Mouse (Mus musculus): ENCODE measurements around the gene Sinhcaf.
"Not testable (repeated sequence)": the region's sequence is repeated elsewhere in the genome, so short reads cannot be mapped to it uniquely, and the experiment has no call there.

Sinhcaf gene

DNA sequence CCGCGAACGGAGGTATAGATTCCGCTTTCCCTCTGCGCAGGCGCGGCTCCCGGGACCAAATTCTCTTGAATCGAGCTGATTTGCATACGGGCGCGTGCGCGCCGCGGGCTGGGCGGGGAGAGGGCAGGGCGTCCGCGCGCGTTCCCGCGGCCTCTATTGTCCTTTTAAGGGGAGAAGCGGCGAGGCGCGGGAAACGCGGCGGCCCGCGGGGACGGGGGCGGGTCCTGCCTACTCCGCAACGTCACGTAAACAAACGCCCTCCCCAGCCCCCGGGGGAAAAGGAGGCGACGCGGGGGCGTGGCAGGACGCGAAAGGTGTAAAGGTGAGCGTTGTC is at the start of gene Sinhcaf:
Sinhcaf (minus strand) TSS at position 59 of the 334 bp plus-strand sequence.
- peak; percentile 85 to 96 for DNase-seq (ENCODE audit: low spot score in 2 of 2)

GRCm38 (mm10) chr6:148994327-148994999 is 48.2 kb upstream of the Sinhcaf start:
- DNase-seq (ENCODE audit: low spot score in 2 of 2): no peak

GRCm38 (mm10) chr6:148993117-148994077 is 47.1 kb upstream of the Sinhcaf start:
- DNase-seq (ENCODE audit: low spot score in 2 of 2): no peak

DNA sequence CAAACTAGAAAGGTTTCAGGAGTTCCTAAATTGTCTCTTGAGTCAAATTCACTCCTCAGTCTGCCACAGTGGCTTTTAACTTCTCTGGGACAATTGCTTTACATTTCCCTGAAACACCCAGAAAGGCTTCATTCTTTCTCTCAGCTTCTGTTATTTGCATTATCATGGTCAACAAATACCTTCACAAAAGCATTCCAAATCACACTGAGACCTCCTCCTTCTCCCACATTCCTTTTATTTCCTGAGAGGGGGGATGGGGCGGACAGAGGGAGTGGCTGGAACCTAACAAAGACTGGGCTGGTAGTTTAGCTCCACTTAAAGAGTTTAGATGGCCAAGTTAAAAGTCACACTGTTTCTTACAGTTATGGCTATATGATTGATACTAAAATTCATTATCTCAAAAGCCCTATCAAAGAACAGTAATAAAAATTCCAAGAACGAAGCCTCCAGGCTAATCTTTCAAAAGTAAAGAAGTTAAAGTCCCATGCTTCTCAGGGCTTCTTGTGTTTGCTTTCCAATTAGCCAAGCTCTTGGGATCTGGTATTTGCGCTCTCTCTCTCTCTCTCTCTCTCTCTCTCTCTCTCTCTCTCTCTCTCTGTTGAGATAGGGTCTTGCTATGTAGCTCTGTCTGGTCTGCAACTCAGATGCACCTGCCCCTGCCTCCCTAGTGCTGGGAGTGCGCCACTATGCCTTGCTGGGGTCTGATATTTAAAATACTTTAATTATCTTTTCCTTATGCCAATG is 46.3 kb upstream of the Sinhcaf start:
- DNase-seq (ENCODE audit: low spot score in 2 of 2): no peak

DNA sequence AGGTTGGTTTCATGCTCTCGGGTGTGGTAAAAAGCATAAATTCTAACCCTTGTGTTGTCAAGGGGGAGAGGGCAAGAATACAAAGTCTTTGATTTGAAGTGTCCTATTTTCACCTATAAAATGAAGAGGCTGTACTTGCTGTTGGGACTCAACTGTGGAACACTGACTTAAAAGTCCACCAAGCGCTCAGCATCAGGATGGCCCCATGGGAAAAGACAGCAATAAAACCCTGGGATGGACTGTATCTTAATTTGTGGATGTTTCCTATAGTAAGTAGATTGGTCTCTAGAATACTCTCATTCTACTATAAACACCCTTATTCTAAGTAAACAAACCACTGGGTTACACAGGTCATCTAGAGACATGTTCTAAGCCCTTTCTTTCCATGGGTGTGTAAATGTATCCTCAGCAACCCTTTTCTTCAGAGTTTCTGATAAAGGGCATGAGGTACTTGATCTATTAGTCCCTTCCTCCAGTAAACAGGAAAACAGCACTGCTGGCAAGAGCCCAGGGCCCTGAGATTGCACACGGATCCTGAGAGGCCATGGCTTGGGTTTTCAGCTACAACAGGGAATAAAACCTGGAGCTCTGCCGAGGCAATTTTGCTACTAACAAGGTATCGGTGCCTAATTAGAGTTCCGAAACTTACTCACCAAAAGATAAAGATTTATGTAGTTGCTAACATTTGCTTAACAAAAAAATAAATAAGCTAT is 45.5 kb upstream of the Sinhcaf start:
- no peak for DNase-seq (ENCODE audit: low spot score in 2 of 2)

DNA sequence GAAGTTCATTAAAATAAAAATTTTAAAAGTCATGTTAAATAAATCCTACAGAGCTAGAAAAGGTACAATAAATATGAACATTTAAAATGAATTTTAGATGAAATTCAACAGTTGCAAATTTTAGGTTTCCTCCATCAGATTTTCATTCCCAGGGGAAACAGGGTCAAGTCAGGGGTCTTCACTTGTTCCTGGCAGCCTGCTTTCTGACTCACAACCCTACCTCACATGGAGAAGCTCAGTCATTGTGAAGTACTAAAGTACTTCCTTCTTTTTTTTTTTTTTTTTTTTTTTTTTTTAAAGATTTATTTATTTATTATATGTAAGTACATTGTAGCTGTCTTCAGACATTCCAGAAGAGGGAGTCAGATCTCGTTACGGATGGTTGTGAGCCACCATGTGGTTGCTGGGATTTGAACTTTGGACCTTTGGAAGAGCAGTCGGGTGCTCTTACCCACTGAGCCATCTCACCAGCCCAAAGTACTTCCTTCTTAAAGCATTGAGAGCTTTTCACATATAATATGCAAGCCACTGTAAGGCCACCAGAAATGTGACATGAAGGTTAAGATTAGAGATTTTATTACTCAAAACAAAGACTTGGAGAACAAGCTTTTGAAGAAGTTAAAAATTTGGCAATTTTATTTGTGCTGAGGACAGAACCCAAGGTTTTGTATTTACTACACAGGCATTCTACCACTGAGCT is 43.7 kb upstream of the Sinhcaf start:
- not testable (repeated sequence) for DNase-seq (ENCODE audit: low spot score in 2 of 2)

DNA sequence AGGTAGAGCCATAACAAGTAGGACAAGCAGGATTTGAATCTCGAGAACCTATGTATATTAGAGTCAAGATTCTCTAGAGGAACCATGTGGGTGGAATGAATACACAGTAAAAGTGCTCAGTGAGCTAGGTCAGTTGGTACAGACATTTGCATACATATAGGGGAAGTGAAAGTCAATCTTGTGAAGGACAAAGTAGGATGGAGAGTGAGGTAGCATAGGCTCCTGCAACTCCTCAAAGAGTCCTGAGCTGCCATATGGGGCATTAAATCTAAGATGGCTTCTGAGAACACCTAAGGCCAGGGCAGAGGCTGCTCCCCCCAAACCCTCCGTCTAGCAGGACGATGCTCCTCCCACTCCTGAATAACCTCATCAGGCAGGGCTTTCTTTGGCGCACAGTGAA is 39.7 kb upstream of the Sinhcaf start:
- no peak for DNase-seq (ENCODE audit: low spot score in 2 of 2)

DNA sequence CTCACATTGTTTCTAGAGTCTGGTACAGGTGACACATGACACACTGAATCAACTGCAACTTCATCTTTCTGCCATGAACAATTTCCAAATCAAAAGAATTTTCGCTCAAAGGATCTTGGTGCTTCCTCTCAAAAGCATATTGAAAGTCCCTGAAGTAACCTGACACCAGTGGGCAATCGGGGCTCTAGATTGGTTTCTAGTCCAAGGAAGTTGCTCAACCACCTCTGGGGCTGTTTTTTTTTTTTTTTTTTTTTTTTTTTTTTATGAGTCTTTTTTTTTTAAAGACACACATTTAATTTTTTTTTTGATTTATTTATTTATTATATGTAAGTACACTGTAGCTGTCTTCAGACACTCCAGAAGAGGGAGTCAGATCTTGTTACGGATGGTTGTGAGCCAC is 34.2 kb upstream of the Sinhcaf start:
- no peak for DNase-seq (ENCODE audit: low spot score in 2 of 2)

- DNase-seq (ENCODE audit: low spot score in 2 of 2): no peak
Measured at GRCm38 (mm10) chr6:148975096-148975495, 28.8 kb upstream of the Sinhcaf start.

DNA sequence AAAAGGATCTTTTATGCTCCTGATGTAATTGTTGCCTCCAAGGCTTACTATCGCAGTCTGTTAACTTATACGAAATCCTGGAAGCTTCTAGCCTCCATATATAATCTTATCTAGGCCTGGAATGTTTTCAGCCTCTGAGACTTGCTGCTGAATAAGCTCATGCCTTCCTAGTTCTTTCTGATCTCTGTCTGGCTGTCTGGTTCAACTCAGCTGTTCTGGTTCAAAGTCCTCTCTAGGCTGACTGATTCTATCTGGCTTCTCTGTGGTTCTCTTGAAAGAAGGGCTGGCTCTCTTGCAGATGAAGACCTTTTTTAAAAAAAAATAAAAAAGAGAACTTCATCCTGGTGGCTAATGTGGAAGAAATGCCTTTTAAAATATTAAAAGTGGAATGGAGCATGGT is 26.6 kb upstream of the Sinhcaf start:
- DNase-seq (ENCODE audit: low spot score in 2 of 2): no peak

DNA sequence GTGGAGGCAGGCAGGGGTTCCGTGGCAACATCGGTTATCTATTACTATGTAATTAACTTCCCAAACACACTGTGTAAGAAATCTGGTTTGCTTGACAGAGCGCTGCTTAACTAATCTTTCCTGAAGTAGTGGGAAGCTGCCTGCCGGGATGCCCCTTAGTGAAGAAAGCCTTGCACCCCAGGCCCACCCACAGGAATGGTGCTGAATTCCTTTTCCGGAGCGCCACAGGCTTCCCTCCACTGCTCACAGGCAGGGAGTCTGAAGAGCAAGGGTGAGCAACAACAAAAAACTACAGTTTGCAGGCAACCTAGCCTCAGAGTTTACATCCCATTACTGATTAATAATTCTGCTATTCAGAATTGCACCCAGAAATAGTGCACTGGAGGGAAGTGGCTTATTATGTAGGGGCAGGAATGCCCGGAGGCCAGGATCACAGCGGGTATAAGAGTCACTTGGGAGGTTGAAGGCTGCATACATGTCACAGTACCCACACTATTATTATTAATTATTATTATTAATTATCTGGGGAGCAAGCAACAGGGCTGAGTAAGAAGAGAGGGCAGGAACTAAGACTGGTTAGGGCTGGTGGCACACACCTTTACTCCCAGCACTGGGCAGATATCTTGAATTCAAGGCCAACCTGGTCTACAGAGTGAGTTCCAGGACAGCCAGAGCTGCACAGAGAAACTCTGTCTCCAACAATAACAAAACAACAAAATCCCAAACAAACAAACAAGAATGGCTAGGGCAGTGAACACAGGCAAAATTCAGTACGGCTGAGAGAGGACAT is 26.0 kb upstream of the Sinhcaf start:
- DNase-seq (ENCODE audit: low spot score in 2 of 2): no peak

DNA sequence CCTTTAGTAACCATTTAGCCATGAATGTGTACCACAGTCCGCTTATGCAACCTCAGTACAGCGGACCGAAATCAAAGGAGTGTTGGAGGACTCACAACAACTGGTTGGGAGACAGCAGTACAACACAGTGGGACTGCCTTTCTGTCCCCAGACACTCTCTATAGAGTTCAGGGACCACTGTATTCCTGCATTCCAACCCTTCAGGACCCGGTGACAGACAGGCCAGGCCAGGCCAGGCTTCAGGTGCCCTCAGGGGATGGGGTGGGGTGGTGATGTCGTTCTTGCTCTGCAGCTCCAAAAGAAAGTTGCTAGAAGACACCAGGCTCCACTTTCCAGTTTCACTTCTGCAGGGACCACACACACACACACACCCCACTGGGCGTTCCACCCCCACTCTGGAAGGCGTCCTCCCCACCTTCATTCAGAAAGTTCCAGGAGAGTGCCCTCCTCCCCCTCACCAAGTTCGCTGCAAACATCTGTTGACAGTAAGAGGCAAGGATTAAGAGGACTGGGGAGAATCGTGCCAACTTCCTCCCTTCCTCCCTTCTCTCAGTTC is 25.2 kb upstream of the Sinhcaf start:
- DNase-seq (ENCODE audit: low spot score in 2 of 2): no peak

- DNase-seq (ENCODE audit: low spot score in 2 of 2): no peak
Measured at GRCm38 (mm10) chr6:148961285-148961684, 15.0 kb upstream of the Sinhcaf start.

GRCm38 (mm10) chr6:148959540-148960238 is 13.4 kb upstream of the Sinhcaf start:
- no peak for DNase-seq (ENCODE audit: low spot score in 2 of 2)

GRCm38 (mm10) chr6:148958712-148959111 is 12.4 kb upstream of the Sinhcaf start:
- no peak for DNase-seq (ENCODE audit: low spot score in 2 of 2)

DNA sequence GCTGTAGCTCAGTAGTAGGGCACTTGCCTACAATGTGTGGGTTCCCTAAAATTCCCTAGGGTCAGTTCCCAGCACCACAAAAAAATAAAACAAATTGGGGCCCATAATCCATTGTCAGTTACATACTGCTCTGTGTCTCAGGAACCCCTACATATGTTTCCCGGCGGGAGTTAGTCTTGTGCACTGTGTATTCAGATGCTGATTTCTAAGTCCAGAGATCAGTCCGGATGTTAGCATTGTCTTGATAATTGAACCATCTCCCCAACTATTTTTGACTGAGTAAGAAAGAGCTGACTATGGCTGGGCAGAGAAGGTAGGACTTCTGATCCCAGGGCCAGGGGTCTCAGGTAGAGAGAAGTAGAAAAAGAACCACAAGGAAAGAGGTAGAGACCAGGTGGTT is 10.8 kb upstream of the Sinhcaf start:
- no peak for DNase-seq (ENCODE audit: low spot score in 2 of 2)

DNA sequence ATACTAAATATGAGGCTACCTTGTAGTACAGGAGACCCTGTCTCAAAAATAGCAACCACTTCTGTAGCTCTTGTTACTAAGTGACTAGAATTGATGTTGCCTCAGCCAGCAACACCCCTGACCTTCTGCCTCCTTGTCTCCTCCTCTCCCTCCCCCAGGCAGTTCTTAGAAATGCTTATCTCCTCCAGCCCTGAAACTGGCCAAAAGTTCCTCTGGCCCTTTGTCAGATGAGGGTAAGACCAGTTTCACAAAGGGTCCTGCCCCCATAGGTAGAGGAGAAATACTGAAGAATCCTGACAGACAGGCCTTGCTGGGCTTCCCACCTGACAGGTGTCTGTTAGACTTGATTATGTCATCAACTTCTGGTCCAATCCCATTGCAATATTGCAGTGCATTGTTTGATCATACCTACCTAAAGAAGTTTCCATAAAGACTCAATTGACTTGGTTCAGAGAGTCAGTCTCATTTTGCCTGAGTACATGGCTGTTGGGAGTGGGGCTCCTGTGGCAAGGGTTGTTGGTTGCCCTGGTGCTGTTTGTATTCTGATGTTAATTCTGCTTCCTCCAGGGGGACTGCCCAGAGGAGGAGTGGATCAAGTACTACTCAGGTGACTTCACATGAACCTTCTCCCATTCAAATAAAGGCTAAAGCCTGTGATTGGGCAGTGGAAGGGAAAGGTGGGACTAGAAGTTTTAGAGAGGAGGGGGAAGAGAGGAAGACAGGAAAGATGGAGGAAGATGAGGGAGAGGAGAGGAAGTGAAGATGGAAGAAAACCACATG is 9.6 kb upstream of the Sinhcaf start:
- no peak for DNase-seq (ENCODE audit: low spot score in 2 of 2)

- no peak for DNase-seq (ENCODE audit: low spot score in 2 of 2)
Measured at GRCm38 (mm10) chr6:148946881-148947405, 676 bp upstream of the Sinhcaf start.

Data from left cerebral cortex, adult 9 months (tissue).